Mouse (Mus musculus): ENCODE results near the gene Mindy3. TPM values are rescaled to one million over a fixed set of nuclear protein-coding genes. Genes with fewer than 3 reads are reported as not detected.

Gene Mindy3
- total and polyA plus RNA-seq, 2 experiments from 2014 or later, result 48.4 to 60.4 TPM

DNA sequence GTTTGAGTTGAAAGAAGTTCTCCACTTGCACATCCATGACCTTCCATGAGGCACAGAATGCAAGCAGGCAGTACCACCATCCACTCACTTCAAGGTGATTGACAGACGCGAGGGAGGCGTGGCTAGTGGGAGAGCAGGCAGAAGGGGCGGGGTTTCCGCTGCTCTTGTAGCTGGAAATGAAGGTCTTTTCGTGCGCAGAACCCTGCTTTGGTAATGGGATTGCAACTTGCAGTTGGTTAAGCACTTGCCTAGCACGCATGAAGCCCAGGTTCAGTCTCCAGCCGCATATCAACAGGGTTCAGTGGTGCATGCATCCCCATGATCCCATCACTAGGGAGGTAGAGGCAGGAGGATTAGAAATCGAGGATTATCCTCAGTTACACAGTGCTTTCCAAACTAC, 92.1 kb downstream of the Mindy3 start:
- H3K4me1 ChIP-seq (ENCODE audit: insufficient read depth), result peaks cover 7% of the 10 kb centered on the region
- H3K36me3 ChIP-seq (ENCODE audit: insufficient read depth), result no peaks in the 10 kb centered on the region
- TF ChIP-seq CTCF (IDR thresholded peaks at IDR 0.05; ENCODE audit: low read depth), result no peak
- H3K9me3 ChIP-seq (ENCODE audit: low read length), result no peaks in the 10 kb centered on the region
- no peaks in the 10 kb centered on the region for H3K27me3 ChIP-seq (ENCODE audit: insufficient read depth, low read length)
- H3K4me3 ChIP-seq (ENCODE audit: low read depth, low read length), result 0 out of 2 replicates have a peak overlapping the region, but pooled peaks have one; percentile 11
- DNase-seq, result peak; percentile 19
- no peak overlapping the region for H3K9ac ChIP-seq
- H3K4me2 ChIP-seq (ENCODE audit: low read depth), result peak overlapping the region; percentile 43
- ATAC-seq, result peak; percentile 21; the same call in 1 of the 2 replicates
- H3K27ac ChIP-seq (ENCODE audit: low read depth, low read length), result no peak overlapping the region
- 10% methylated on average over 10 of the region's 10 CpGs for WGBS

DNA sequence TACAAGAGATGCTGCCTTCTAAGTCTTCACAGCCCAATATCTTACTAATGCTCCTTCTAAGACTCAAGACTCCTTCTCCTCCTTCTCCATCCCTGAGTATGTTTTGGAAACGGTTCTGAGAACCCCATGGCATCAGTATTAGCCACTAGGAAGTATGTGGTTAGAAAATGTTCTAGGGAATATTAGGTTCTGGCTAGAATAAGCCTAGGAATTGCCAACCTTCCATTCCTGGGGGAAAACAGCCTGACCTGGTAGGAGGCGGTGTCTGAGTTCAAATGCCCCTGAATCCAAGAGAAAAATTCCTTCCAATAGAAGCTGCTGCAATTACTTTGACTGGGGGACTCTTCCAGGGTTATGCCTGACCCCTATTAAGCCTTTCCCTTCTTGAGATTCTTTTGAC, 93.4 kb downstream of the Mindy3 start:
- TF ChIP-seq CTCF (IDR thresholded peaks at IDR 0.05; ENCODE audit: low read depth), result no peak
- 84% methylated on average over 2 of the region's 2 CpGs for whole genome bisulfite sequencing
- Histone ChIP-seq H3K9ac (no peak overlapping the region), H3K4me1 (ENCODE audit: insufficient read depth) (peaks cover 7% of the 10 kb centered on the region), H3K4me3 (ENCODE audit: low read depth, low read length) (no peak overlapping the region), H3K27ac (ENCODE audit: low read depth, low read length) (no peak overlapping the region), H3K36me3 (ENCODE audit: insufficient read depth) (no peaks in the 10 kb centered on the region), H3K9me3 (ENCODE audit: low read length) (no peaks in the 10 kb centered on the region), H3K4me2 (ENCODE audit: low read depth) (no peak overlapping the region), H3K27me3 (ENCODE audit: insufficient read depth, low read length) (no peaks in the 10 kb centered on the region)
- ATAC-seq (no peak), DNase-seq (no peak)

DNA sequence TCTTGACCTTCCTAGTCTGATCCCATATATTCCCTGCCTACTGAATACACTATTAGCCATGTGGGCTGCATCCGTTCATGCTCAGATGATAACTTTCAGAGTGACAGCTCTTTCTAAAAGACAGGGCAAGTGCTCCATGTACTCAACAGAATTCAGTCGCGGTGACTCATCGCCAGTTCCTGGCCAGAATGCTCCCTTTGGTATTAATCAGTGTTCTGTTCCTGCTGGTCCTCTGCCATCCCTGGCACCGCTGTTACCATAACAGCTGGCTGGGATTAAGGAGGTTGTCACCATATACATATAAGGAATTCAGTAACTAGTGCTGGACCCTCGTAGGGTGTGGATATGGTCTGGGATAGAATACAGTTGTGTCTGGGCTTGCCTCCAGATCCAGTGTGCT, 93.9 kb downstream of the Mindy3 start:
- Histone ChIP-seq H3K4me2 (ENCODE audit: low read depth) (no peak overlapping the region), H3K27ac (ENCODE audit: low read depth, low read length) (no peak overlapping the region), H3K4me3 (ENCODE audit: low read depth, low read length) (no peak overlapping the region), H3K9me3 (ENCODE audit: low read length) (no peaks in the 10 kb centered on the region), H3K9ac (no peak overlapping the region), H3K27me3 (ENCODE audit: insufficient read depth, low read length) (no peaks in the 10 kb centered on the region), H3K4me1 (ENCODE audit: insufficient read depth) (peaks cover 7% of the 10 kb centered on the region), H3K36me3 (ENCODE audit: insufficient read depth) (no peaks in the 10 kb centered on the region)
- 77% methylated on average over 6 of the region's 6 CpGs for WGBS
- TF ChIP-seq CTCF (IDR thresholded peaks at IDR 0.05; ENCODE audit: low read depth), result no peak
- no peak for DNase-seq
- no peak for ATAC-seq

DNA sequence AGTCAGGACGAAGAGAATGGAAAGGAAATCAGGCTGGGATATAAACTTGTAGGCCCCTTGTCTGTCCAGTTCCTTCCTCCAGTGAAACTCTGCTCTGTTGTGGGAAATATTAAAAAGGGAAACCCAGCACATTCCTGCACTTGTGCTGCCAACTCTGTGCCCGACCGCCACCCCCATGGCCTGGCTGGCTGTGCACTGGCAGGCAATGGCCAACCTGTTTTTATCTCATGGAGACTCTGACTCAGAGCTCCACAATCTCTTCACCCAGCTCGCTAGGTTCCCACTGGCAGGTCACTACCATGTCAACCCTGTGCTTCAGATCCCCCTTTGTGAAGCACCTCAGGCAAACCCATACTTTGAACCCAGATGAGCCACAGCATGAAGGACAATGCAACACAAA, 98.4 kb downstream of the Mindy3 start:
- no peak overlapping the region for H3K9ac ChIP-seq
- H3K4me2 ChIP-seq (ENCODE audit: low read depth), result no peak overlapping the region
- no peaks in the 10 kb centered on the region for H3K27me3 ChIP-seq (ENCODE audit: insufficient read depth, low read length)
- no peaks in the 10 kb centered on the region for H3K9me3 ChIP-seq (ENCODE audit: low read length)
- H3K36me3 ChIP-seq (ENCODE audit: insufficient read depth), result no peaks in the 10 kb centered on the region
- DNase-seq, result no peak
- no peak overlapping the region for H3K4me3 ChIP-seq (ENCODE audit: low read depth, low read length)
- 93% methylated on average over 4 of the region's 4 CpGs for WGBS
- TF ChIP-seq CTCF (IDR thresholded peaks at IDR 0.05; ENCODE audit: low read depth), result no peak
- no peak for ATAC-seq
- H3K27ac ChIP-seq (ENCODE audit: low read depth, low read length), result no peak overlapping the region
- no peaks in the 10 kb centered on the region for H3K4me1 ChIP-seq (ENCODE audit: insufficient read depth)

DNA sequence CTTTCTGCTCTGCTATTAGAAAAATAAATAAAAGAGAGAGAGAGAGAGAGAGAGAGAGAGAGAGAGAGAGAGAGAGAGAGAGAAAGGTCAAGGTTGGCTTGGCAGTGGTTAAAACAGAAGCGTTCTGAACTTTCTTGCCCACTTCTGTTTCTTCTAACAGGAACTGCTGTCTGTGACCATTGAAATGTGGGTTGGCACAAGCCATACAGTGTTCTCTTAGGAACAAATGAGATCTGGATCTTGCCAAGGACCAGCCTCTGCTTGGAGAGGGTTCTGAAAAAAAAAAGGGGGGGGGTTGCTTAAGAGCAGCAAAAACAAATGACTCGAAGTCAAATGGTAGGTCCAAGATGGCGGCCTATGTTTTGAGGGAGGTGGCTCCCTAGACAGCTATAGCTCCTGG, 100.6 kb downstream of the Mindy3 start:
- DNase-seq (no peak), ATAC-seq (no peak)
- Histone ChIP-seq H3K4me2 (ENCODE audit: low read depth) (no peak overlapping the region), H3K36me3 (ENCODE audit: insufficient read depth) (no peaks in the 10 kb centered on the region), H3K4me3 (ENCODE audit: low read depth, low read length) (no peak overlapping the region), H3K9me3 (ENCODE audit: low read length) (no peaks in the 10 kb centered on the region), H3K4me1 (ENCODE audit: insufficient read depth) (no peaks in the 10 kb centered on the region), H3K27me3 (ENCODE audit: insufficient read depth, low read length) (no peaks in the 10 kb centered on the region), H3K27ac (ENCODE audit: low read depth, low read length) (no peak overlapping the region), H3K9ac (no peak overlapping the region)
- no peak for TF ChIP-seq CTCF (IDR thresholded peaks at IDR 0.05; ENCODE audit: low read depth)
- WGBS, result 82% methylated on average over 3 of the region's 3 CpGs

DNA sequence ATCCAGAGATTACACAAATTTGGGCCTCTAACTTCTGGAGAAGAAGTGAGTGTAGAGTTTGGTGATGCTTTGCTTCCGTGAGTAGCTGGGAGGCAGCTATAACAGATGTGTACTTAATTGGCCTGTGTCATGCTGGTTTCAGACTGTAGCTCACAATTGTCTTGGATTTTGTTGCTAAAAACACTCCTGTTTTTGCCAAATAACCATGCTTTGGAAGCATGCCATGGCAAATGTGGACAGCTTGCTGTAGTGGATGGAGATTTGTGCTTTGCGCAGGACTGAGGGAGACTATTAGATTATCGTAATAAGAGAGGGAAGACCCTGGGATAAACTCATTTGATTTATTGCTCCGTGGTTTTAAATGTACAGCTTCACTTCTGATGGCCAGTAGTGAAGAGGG, 101.2 kb downstream of the Mindy3 start:
- H3K4me1 ChIP-seq (ENCODE audit: insufficient read depth), result no peaks in the 10 kb centered on the region
- H3K27ac ChIP-seq (ENCODE audit: low read depth, low read length), result no peak overlapping the region
- WGBS, result 69% methylated on average over 4 of the region's 4 CpGs
- DNase-seq, result peak; percentile 41
- TF ChIP-seq CTCF (IDR thresholded peaks at IDR 0.05; ENCODE audit: low read depth), result no peak
- no peaks in the 10 kb centered on the region for H3K27me3 ChIP-seq (ENCODE audit: insufficient read depth, low read length)
- H3K9ac ChIP-seq, result no peak overlapping the region
- H3K9me3 ChIP-seq (ENCODE audit: low read length), result no peaks in the 10 kb centered on the region
- H3K4me2 ChIP-seq (ENCODE audit: low read depth), result no peak overlapping the region
- ATAC-seq, result 0 out of 2 replicates have a peak, but pooled peaks have one; percentile 16
- H3K4me3 ChIP-seq (ENCODE audit: low read depth, low read length), result no peak overlapping the region
- H3K36me3 ChIP-seq (ENCODE audit: insufficient read depth), result no peaks in the 10 kb centered on the region

DNA sequence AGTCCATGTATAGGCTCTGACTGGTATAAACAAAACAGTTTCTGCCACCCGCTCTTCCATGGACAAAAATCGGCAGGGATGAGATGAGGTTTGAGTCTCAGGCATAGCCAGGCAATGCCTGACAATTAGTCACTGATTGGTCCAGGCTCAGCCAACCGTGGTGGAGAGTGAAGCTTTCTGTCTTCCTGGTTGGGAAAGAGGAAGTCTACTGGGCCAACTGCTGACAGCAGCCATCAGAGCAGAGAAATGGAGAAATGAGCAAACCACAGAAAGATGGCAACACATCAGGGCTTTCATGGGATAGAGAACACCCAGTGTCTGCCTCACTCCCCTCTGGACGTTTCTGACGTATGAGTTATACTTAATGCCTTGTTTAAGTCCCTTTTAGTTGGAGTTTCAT, 101.9 kb downstream of the Mindy3 start:
- Histone ChIP-seq H3K27ac (ENCODE audit: low read depth, low read length) (no peak overlapping the region), H3K9me3 (ENCODE audit: low read length) (no peaks in the 10 kb centered on the region), H3K4me3 (ENCODE audit: low read depth, low read length) (no peak overlapping the region), H3K4me1 (ENCODE audit: insufficient read depth) (no peaks in the 10 kb centered on the region), H3K36me3 (ENCODE audit: insufficient read depth) (no peaks in the 10 kb centered on the region), H3K27me3 (ENCODE audit: insufficient read depth, low read length) (no peaks in the 10 kb centered on the region), H3K9ac (no peak overlapping the region), H3K4me2 (ENCODE audit: low read depth) (no peak overlapping the region)
- no peak for ATAC-seq
- DNase-seq, result no peak
- 77% methylated on average over 5 of the region's 5 CpGs for WGBS
- TF ChIP-seq CTCF (IDR thresholded peaks at IDR 0.05; ENCODE audit: low read depth), result no peak

DNA sequence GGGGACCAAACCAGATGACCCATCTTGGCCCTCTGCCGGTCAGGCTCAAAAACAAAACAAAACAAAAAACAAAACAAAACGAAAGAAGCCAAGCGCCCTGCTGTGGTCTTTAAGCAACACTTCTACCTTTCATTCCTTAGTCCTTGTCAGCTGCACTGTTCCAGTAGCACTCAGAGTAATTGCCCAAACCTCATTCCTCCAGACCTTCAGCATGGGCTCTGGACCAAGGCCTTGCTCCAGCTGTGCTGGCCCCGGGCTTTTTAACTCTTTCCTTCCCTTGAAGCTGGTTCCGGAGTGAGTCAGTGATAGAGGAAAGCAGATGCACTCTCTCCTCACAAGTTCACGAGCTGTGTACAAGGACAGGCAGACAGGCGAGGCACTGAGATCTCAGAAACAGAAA, 102.9 kb downstream of the Mindy3 start:
- DNase-seq, result no peak
- Histone ChIP-seq H3K27ac (ENCODE audit: low read depth, low read length) (no peak overlapping the region), H3K4me3 (ENCODE audit: low read depth, low read length) (no peak overlapping the region), H3K36me3 (ENCODE audit: insufficient read depth) (no peaks in the 10 kb centered on the region), H3K9me3 (ENCODE audit: low read length) (no peaks in the 10 kb centered on the region), H3K4me2 (ENCODE audit: low read depth) (no peak overlapping the region), H3K9ac (no peak overlapping the region), H3K27me3 (ENCODE audit: insufficient read depth, low read length) (no peaks in the 10 kb centered on the region), H3K4me1 (ENCODE audit: insufficient read depth) (no peaks in the 10 kb centered on the region)
- ATAC-seq, result no peak
- no peak for TF ChIP-seq CTCF (IDR thresholded peaks at IDR 0.05; ENCODE audit: low read depth)
- 24% methylated on average over 7 of the region's 7 CpGs for WGBS
